Mouse (Mus musculus): ENCODE measurements at regions not wholly inside any gene's neighbourhood (a gene's known extent, or its start where the extent isn't known, plus 50 kb on each side); places are given as distances from the start of the nearest gene placed in this dataset.
"Not testable (repeated sequence)": the region's sequence is repeated elsewhere in the genome, so short reads cannot be mapped to it uniquely, and the experiment has no call there.

- DNase-seq: no peak
These were observed 307.9 kb upstream of the 3110018I06Rik start for GRCm38 (mm10) chr12:107180501-107180900.

GRCm38 (mm10) chr12:107181291-107181690 lies 307.1 kb upstream of the 3110018I06Rik start:
- DNase-seq: no peak

- no peak for DNase-seq
These were observed 306.3 kb upstream of the 3110018I06Rik start for GRCm38 (mm10) chr12:107182091-107182655.

GRCm38 (mm10) chr12:107183283-107183682 lies 305.1 kb upstream of the 3110018I06Rik start:
- DNase-seq: no peak

- DNase-seq: no peak
These were observed 304.0 kb upstream of the 3110018I06Rik start for GRCm38 (mm10) chr12:107184426-107184825.

- DNase-seq: no peak
These were observed 302.1 kb upstream of the 3110018I06Rik start for GRCm38 (mm10) chr12:107186361-107186760.

- no peak for DNase-seq
These were observed 300.4 kb upstream of the 3110018I06Rik start for GRCm38 (mm10) chr12:107188055-107188454.

GRCm38 (mm10) chr12:107198389-107199018 lies 289.9 kb upstream of the 3110018I06Rik start:
- no peak for DNase-seq

GRCm38 (mm10) chr12:107200903-107201302 lies 287.5 kb upstream of the 3110018I06Rik start:
- no peak for DNase-seq

GRCm38 (mm10) chr12:107208826-107209225 lies 279.6 kb upstream of the 3110018I06Rik start:
- not testable (repeated sequence) for DNase-seq

GRCm38 (mm10) chr12:107212826-107213225 lies 275.6 kb upstream of the 3110018I06Rik start:
- no peak for DNase-seq

GRCm38 (mm10) chr12:107216119-107216518 lies 272.3 kb upstream of the 3110018I06Rik start:
- DNase-seq: no peak

- no peak for DNase-seq
These were observed 267.0 kb upstream of the 3110018I06Rik start for GRCm38 (mm10) chr12:107221276-107221970.

- DNase-seq: no peak
These were observed 266.3 kb upstream of the 3110018I06Rik start for GRCm38 (mm10) chr12:107222106-107222505.

GRCm38 (mm10) chr12:107230097-107230496 lies 258.3 kb upstream of the 3110018I06Rik start:
- no peak for DNase-seq

GRCm38 (mm10) chr12:107231629-107232028 lies 256.8 kb upstream of the 3110018I06Rik start:
- DNase-seq: no peak

- no peak for DNase-seq
These were observed 237.5 kb upstream of the 3110018I06Rik start for GRCm38 (mm10) chr12:107250747-107251470.

- DNase-seq: no peak
These were observed 236.5 kb upstream of the 3110018I06Rik start for GRCm38 (mm10) chr12:107251981-107252380.

- no peak for DNase-seq
These were observed 226.4 kb upstream of the 3110018I06Rik start for GRCm38 (mm10) chr12:107262076-107262475.

GRCm38 (mm10) chr12:107262516-107262915 lies 225.9 kb upstream of the 3110018I06Rik start:
- DNase-seq: no peak

GRCm38 (mm10) chr12:107266696-107267095 lies 221.7 kb upstream of the 3110018I06Rik start:
- DNase-seq: no peak

GRCm38 (mm10) chr12:107285622-107286021 lies 202.8 kb upstream of the 3110018I06Rik start:
- DNase-seq: no peak

GRCm38 (mm10) chr12:107291377-107291776 lies 197.1 kb upstream of the 3110018I06Rik start:
- no peak for DNase-seq
